Mouse (Mus musculus) urinary bladder, postnatal 4 days (tissue): ENCODE results near the gene Glis3.

Experiments used
- DNase-seq, 2 experiments: peaks; one replicate each; pipeline ENCODE4 v3.0.0; 2021 to 2022; ENCODE audit warnings: low spot score in 2 of 2

The Glis3 gene

DNA sequence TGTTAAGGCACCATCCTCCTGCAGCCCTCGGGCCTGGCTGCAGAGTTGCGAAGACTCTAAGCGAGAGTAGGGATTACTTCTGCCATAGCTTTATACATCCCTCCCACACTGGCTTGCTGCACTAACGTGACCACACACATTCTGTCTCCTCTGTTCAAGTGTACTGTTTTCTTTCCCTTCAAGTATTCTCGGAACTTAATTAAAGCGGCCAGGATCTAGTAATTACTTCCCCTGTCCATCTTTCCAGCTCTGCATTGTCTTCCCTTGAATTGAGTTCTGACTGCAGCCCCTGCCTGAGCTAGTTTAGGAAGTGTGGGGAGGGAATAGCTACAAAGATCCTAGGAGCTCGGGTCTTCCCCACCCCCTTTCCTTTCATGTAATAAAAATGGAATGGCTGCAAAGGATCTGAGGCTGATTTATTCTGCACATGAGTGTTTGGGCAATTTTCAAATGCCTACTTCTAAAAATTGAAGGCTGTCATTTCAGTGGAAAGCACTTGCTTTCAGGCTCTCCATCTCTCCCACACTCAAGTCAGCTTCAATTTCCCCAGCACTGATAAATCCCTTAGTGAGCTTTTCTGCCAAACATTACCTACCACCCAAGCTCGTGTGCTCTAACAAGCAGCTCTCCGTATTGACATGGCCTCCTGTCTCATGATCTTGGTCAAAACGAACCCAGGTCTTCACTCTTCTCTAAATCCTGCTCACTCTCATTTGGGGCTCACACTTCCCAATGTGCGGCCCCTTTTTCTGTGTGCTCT lies 346.7 kb downstream of the Glis3 start:
- no peak for DNase-seq

DNA sequence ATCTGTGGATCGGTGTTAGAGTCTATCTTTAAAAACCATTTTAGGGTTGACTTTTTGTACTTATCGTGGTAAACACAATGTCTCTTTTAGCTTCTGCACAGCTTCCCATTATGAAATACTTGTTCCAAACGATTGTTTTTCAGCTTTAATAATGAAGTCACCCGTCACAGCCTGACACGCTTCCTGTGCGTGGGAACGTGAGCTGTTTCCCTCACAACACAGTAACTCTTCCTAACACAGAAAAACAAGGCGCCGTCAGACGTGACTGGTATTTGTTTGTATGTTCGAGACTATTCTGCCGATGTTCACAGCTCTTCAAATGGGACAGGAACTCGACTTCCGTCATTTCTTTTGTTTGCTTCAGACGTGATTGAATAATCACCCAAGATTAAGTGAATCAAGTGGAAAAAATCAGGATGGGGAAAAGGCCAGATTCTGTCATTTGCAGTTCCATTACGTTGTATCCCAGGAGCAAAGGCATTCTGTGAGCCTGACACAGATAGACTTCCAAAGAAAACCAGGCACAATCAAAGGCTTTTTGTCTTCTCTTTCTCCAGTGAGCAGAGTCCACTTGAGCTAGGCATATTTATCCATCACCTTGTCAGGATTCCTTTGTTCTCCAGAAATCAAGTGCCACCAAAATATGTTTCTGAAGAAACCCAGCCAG lies 351.3 kb downstream of the Glis3 start:
- DNase-seq: no peak

DNA sequence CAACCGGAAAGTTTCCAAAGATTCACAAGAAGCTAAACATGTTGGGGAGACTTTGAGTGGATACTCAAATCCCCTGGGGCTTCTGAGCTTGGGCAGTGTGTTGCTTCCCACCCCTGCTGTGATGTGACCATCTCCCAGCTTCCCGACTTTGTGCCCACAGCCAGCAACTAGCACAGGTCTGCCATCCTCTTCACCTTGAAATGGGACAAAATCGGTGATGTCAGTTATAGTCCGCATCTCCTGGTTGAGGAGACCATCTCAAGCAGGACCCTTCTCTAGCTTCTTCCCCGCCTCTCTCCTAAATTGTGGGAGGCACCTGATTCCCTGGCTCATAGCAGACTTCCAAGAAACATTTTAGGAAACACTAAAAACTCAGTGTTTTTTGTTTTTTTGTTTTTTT lies 352.3 kb downstream of the Glis3 start:
- DNase-seq: no peak

DNA sequence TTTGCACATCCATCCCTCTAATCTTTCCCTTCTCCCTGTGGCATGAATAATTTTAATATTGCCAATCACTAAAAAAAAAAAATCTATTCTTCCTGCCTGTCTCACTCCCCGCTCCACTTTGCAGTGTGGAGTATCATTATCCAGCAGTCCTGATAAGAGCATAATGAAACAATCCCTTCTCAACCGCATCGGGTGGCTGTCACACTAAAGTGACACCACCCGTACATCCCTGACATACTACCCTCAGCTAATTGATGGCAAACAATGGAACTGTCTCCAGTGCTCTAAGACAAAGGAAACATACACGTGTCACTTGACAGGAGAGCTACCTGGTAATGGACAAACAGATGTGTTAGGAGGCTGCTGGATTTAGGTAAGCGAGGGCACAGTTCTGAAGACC lies 373.8 kb downstream of the Glis3 start:
- DNase-seq: no peak

DNA sequence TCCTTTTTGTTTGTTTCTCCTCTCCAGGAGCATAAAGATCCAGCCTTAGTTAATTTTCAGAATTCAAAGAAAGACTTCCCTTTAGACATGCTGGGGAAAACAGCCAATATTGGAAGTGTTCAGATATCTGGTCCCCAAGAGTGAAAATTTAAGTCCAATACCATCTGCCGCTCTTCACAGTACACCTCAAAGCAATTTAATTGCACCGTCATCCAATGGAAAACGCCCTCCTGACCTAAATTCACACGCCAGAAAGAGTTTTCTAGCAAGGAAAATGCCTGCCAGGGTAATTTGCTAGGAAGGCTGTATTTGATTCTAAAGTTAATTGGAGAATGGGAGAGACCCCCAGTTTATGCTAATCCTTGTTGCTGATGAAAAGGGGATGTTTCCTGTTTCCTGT lies 374.4 kb downstream of the Glis3 start:
- no peak for DNase-seq

DNA sequence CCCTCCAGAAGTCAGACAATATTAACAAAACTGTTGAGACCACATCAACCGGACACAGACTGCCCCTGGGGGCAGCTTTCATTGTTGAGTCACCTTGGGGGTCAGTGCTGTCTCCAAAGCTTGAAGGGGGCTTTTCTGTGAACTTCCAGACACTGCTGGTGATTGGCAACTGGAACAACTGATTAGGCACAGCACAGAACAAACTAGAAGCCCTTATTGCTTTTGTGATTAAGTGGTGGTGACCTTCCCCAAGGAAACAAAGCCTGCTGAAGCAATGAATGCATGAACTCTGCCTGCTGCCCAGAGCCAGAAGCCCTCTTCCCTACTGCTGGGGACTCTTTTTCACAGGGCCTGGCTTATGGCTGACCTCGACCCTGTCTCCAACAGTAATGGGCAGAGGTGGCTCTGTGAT lies 377.0 kb downstream of the Glis3 start:
- DNase-seq: no peak

DNA sequence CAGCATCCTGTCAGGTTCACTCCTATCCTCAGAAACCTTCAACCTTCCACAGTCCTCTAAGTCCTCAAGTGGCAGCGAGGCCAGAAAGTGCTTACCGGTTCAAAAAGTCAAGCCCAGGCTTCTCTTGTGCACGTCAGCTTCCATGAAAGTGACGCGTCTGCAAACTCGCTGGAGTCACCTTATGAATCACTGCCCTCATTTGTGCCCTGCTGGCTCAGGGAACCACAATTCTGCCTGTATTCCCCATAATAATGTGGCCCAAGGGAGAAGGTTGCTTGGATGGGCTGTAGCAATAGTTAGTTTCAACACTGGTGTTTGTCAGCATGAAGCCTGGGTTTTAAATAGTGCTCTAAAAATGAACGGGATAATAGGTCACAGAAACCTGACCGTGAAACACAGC lies 379.7 kb downstream of the Glis3 start:
- DNase-seq: no peak

DNA sequence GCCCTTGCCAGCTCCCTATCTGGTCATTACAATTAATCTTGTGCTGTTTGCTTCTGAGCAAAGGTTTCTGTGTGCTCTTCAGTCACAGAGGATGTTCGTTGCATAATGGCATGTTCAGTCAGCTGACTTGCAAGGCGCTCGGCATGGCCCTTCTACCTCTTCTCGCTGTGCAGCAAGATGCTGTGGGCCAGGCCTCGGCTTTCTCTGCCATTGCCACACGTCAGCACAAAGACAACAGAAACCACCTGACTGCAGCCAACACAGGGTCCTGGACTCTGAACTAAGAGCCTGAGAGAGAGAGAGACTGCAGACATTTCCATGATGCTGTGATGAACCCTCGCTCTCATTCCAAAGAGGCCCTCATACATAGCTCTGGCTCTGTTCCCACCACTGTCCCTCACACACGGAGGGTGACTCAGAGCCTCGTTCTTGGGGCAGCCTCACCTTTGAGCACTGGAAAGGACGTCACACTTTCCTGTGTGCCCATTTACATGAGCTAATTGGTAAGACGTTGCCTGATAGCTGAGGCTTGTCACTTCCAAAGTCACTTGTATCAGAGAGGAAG lies 380.6 kb downstream of the Glis3 start:
- no peak for DNase-seq

DNA sequence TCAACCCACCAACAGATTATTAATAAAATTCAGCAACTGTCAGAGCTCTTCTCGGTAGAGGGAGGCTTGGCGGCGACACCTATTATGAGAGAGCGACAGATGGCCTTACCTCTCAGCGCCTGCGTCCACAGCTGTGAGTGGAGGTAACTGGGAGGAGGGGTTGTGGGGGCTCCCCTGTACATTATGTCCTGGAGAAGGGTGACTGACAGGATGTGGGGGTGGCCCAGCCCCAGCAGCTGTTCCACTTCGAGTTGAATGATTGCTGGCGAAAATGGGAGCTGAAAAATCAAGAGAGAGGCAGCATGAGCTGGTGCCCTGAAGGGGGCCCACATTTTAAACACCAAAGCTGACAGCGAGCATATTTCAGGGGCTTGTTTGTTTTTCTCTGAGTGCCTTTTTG lies 381.2 kb downstream of the Glis3 start:
- DNase-seq: no peak

DNA sequence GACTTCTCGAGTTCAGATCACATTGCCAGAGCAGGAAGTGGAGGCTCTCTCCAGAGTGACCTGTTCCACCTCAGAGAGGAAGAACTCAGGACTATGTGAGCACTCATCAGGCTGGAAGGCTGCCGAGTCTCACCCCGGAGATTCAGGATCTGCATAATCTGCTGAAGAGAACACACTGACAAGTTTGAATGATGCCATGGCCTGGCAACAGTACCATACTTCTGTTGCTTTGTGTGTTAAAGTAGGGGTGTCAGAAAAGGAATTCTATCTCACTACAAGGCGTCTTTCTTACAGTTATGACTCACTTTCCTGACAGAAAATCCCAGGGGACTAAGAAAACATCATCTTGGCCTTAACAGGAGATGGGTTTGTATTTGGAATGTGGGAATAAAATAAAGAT lies 388.3 kb downstream of the Glis3 start:
- no peak for DNase-seq

DNA sequence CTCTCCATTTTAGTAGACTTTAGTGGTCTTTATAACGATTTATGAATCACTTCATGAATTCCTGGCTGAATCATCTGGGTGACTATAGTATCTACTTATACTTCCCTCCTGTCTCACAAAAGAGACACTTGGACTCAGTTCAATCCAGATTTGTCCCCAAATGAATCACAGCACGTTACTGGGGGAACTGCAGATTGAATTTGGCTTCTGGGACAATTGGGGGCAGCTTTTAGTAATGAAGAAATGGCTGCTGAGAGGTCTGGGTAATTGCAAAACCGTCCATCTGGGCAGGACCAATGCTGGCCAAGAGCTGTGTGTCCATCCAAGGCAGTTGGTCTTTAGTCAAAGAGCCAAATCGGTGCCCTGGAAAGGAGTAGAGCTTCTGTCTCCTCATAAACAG lies 390.4 kb downstream of the Glis3 start:
- no peak for DNase-seq

DNA sequence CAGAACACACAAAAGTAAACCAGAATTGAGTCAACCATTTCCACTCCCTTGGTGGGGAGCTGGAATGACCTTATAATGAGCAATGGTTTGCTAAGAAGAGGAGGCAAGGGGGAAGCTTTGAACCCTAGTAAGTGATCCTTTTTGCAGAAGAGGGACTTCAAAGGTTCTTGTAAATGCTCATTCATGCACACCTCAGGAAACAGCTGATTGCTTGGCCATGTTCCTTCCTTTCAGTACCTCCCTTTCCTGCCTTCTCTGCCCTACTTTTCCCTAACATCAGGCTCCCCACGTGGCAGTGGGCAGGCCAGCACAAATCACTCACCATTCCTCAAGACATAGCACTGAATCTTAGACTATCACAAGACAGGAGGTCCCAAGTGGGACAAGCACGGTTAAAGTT lies 392.4 kb downstream of the Glis3 start:
- no peak for DNase-seq

DNA sequence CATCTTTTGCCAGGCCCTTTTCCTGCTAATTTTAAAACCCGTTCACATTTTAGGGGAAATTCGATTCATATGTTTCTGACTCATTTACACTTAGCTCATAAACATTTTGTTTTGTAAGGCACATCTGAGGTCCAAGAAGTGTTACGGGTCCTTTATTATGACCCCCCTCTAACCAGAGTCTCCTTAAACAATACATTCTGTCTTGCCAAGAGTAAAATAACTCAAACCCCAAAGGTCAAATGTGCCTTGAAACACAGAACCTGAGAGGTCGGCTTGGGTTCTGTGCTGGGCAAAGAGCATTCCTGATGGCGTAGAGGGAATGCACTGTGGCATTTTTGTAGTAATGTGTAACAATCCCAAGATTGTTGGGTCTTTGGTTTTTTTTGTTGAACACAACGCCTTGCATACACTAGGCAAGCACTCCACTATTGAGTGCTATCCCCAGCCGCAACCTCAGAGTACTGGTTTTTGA lies 395.7 kb downstream of the Glis3 start:
- DNase-seq: no peak

DNA sequence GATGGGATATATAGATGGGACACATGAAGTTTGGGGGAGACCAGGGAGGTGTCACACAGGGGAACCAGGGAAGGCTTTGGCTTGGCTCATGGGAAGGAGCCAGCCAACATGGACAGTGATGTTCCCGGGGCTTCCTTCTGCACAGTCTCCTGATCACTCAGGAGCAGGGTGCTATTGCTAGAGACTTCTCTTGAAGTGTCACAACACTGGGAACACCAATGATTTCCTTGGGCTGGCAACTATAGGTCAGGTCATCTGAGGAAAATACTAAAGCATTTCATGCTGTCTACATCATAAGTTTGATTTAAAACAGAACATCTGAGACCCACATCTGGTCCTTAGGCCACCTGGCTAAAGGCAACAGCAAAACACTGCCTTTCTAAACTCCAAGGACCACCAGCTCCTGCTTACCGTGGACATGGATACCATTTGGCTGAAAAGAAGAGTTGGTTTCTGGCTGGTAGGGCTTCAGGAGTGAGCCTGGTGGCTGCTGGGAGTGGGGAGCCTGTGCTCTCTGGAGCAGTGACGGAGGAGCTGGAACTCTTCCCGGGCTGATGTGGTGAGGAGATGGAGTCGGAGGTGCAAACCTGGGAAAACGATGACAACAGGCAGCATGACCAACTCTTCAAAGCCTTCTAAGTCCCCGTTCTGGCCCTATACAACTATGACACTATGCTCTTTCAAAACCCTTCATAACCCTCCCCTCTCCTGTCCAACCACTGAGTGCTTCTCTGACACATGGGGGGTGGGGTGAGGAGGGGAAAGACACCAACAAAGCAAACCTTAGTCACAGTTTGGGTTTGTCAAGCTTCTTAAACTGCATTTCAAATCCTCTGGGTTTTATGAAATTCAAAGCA lies 396.4 kb downstream of the Glis3 start:
- DNase-seq: no peak

DNA sequence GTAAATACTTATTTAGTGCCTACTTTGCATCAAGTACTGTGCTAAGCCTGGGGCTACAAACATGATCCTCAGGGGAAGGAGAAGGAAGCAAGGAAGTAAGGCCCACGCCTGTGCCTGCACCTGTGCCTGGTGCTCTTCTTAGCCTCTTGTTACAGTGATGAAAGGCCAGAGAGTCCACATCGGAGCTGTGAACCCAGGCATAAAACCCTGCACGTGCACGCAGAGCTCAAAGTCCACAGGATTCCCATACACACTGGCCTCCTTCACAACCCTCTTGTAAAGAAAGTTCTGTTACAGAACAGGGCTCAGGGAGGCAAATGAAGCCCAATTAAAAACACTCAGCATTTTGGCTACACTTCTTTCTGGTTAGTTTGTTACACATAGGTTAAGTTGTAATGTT lies 398.5 kb downstream of the Glis3 start:
- no peak for DNase-seq

DNA sequence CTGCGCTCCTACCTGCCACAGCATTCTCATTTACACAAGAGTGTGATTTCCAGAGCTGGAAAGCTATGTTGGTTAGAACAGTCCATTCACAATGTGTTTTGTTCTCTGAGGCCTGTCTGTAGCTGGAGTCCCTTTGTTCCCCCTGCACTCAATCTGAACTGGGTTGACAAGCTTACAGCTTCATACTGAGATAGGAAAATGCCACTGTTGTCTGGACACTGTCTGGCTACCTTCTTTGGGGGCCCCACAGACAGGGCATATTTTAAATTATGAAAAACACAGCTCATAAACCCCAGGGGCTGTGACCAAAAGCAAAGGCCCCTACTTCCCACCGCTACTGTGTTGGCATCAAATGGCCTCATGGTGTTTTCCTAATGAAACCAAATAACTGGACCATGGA lies 402.8 kb downstream of the Glis3 start:
- DNase-seq: no peak

DNA sequence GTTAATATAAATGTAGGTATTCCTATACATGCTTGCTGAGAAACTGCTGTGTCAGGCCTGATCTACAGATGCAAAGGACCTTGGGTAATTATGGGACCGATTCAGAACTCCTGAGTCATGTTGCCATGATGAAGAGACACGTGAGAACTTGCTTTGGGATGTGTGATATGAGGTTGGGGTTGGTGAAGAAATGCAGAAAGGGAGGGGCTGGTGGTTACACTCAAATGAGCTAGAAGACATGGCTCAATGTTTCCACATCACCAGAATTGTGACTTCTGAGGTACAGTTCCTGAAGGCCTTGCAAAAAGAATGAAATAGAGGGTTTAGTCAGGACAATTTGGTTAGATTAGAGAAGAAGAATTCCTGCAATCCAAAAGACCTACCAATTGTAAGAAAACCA lies 405.4 kb downstream of the Glis3 start:
- no peak for DNase-seq

DNA sequence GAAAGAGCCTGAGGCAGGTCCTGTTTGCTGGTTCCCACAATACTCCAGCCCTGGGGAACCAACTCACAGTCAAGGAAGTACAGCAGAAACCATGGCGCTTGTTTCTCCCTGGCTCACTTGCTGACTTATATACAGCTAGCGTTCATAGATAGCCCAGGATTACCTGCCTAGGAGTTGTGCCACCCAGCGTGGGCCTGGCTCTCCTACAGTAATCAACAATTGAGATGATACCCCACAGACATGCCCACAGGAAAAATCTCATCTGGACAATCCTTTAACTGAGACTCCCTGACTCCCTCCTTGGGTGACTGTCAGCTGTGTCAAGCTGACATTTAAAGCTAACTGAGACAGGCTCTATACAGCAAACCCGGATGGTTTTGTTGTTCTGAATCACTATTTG lies 405.9 kb downstream of the Glis3 start:
- no peak for DNase-seq

DNA sequence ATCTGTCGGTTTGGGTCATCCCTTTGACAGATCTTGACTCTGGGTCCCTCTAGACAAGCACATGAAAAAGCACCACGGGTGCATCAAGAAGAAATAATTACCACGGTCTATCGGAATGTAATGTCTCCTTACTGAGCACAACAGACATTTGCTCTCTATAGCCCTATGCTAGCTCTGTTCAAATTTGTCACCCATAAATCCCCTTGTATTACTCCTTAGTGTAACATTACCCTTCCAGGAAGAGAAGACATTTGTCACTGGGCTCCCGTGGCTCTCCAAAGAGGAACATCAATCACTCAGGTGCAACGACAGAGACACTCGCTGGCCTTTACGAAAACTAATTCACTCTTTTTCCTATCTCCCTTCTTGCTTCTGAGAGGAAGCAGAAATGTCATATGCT lies 413.0 kb downstream of the Glis3 start:
- DNase-seq: no peak

DNA sequence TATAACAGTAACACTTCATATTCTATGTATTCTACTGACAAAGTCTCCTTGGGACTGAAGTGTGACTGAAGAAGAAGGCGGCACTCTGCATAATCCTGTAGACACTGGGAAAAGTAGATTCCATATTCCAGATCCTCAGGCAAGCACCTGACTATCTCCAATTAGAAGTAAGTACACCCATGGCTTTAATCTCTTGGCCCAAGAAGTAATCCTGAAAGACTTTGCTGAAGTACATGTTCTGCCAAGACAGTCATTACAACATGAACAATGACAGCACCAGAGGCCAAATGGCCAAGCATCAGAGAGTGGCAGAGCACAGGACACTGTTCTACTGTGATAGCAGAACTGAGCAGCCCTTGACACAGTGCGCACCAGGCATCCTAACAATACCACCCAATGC lies 414.1 kb downstream of the Glis3 start:
- DNase-seq: no peak

DNA sequence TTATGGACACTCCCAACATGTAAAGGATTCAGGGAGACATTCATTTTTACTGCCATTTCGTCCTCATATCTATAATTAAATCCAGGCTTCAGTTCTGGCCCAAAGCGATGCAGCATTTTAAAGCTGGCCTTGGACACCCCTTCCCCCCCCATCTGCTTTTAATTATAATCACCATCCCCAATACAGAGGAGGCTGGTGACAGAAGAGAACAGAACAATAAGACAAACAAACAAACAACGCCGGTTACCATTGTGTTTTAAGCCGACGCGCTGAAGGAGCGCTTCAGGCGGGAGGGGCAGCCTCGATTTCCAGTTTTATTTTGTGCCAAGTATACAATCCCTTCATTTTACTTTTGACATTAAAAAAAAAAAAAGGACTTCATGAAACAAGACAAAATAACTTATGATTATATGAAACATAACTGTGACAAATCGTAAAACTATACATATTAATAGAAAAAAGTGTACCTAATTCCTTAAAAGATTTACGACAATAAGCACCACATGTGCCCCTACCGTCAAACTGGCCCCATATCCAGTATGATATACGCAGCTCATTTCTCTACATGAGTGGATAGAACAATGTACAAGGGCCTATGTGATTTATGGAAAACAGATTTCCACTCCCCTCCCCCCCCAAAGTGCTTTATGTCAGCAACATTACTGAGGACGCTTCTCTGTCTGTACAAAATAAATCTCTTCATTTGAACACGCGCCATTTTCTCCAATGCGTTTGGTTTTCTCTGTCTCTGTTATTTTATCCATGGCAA lies 420.8 kb downstream of the Glis3 start:
- no peak for DNase-seq

DNA sequence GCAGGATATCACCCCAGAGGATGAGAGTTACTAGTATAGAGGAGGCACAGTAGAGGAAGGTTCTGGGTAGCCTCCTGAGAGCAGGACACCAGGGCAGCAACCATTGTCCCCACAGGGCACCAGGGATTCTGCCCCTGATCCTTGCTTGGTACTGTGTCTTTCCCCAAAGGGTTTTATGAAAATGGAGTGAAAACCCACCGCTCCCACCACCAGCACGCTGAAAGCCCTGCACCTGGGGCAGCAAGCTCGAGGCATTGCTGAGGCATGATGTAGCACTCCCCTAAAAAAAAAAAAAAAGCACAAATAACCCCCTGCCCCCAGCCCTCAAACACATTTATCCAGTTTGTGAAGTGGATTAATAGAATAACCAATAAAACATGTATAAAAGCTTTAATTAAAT lies 421.4 kb downstream of the Glis3 start:
- no peak for DNase-seq
